Mouse (Mus musculus): ENCODE results near the gene Odaph. TPM values are rescaled to one million over a fixed set of nuclear protein-coding genes. Genes with fewer than 3 reads are reported as not detected.
"Not testable (repeated sequence)": the region's sequence is repeated elsewhere in the genome, so short reads cannot be mapped to it uniquely, and the experiment has no call there.

The Odaph gene
- polyA plus RNA-seq (2014; fragmentation: Nextera tagmentation; extraction: Ambion mirVana), result not detected in 2 replicates

- no peaks in the 10 kb centered on the region for H3K27me3 ChIP-seq (ENCODE audit: control insufficient read depth, insufficient read depth, low read length)
- 63% methylated on average over 4 of the region's 4 CpGs for WGBS
These were observed at the start of gene Odaph for GRCm38 (mm10) chr5:91987236-91987635. Odaph (plus strand) TSS chr5:91987475.

GRCm38 (mm10) chr5:91945609-91946008 is 41.7 kb upstream of the Odaph start:
- H3K9ac ChIP-seq (ENCODE audit: low read length); ATAC-seq (replicated peaks; ENCODE audit: low FRiP score); H3K4me2 ChIP-seq (ENCODE audit: low read depth, low read length, severe bottlenecking); H3K27ac ChIP-seq (ENCODE audit: low read depth, low read length); H3K27me3 ChIP-seq (ENCODE audit: control insufficient read depth, insufficient read depth, low read length); H3K9me3 ChIP-seq (ENCODE audit: control insufficient read depth, low read length); H3K4me1 ChIP-seq (replicated peaks; ENCODE audit: control insufficient read depth, insufficient read depth, low read length); H3K4me3 ChIP-seq (ENCODE audit: low read depth, low read length); DNase-seq (ENCODE audit: low spot score); H3K36me3 ChIP-seq (ENCODE audit: control insufficient read depth, insufficient read depth, low read length): not testable (repeated sequence)
- WGBS, result 63% methylated on average over 1 of the region's 1 CpGs

More at GRCm38 (mm10) chr5:91987236-91987635, at the start of gene Odaph:
- Histone ChIP-seq H3K4me2 (ENCODE audit: low read depth, low read length, severe bottlenecking) (no peak within 1 kb of the TSS), H3K27ac (ENCODE audit: low read depth, low read length) (no peak within 1 kb of the TSS), H3K9ac (ENCODE audit: low read length) (no peak within 1 kb of the TSS), H3K9me3 (ENCODE audit: control insufficient read depth, low read length) (no peaks in the 10 kb centered on the region), H3K36me3 (ENCODE audit: control insufficient read depth, insufficient read depth, low read length) (no peaks in the 10 kb centered on the region), H3K4me3 (ENCODE audit: low read depth, low read length) (no peak within 1 kb of the TSS), H3K4me1 (replicated peaks; ENCODE audit: control insufficient read depth, insufficient read depth, low read length) (no peaks in the 10 kb centered on the region)
- no peak for DNase-seq (ENCODE audit: low spot score)
- ATAC-seq (replicated peaks; ENCODE audit: low FRiP score), result no peak

GRCm38 (mm10) chr5:91947008-91947407 is 40.3 kb upstream of the Odaph start:
- no peak overlapping the region for H3K4me3 ChIP-seq (ENCODE audit: low read depth, low read length)
- H3K9me3 ChIP-seq (ENCODE audit: control insufficient read depth, low read length), result no peaks in the 10 kb centered on the region
- WGBS, result 97% methylated on average over 4 of the region's 4 CpGs
- DNase-seq (ENCODE audit: low spot score) (no peak), ATAC-seq (replicated peaks; ENCODE audit: low FRiP score) (no peak)
- no peaks in the 10 kb centered on the region for H3K4me1 ChIP-seq (replicated peaks; ENCODE audit: control insufficient read depth, insufficient read depth, low read length)
- no peaks in the 10 kb centered on the region for H3K27me3 ChIP-seq (ENCODE audit: control insufficient read depth, insufficient read depth, low read length)
- no peak overlapping the region for H3K27ac ChIP-seq (ENCODE audit: low read depth, low read length)
- H3K4me2 ChIP-seq (ENCODE audit: low read depth, low read length, severe bottlenecking), result no peak overlapping the region
- peaks cover 3% of the 10 kb centered on the region; the same call in 1 of the 2 replicates for H3K36me3 ChIP-seq (ENCODE audit: control insufficient read depth, insufficient read depth, low read length)
- no peak overlapping the region for H3K9ac ChIP-seq (ENCODE audit: low read length)

- H3K9me3 ChIP-seq (ENCODE audit: control insufficient read depth, low read length), result no peaks in the 10 kb centered on the region
- no peak overlapping the region for H3K4me2 ChIP-seq (ENCODE audit: low read depth, low read length, severe bottlenecking)
- WGBS, result 93% methylated on average over 7 of the region's 7 CpGs
These were observed 37.8 kb upstream of the Odaph start for GRCm38 (mm10) chr5:91949441-91949840.

GRCm38 (mm10) chr5:91951404-91951803 is 35.9 kb upstream of the Odaph start:
- peaks cover 3% of the 10 kb centered on the region; the same call in 1 of the 2 replicates for H3K36me3 ChIP-seq (ENCODE audit: control insufficient read depth, insufficient read depth, low read length)

More at GRCm38 (mm10) chr5:91949441-91949840, 37.8 kb upstream of the Odaph start:
- no peak overlapping the region for H3K4me3 ChIP-seq (ENCODE audit: low read depth, low read length)
- H3K9ac ChIP-seq (ENCODE audit: low read length), result no peak overlapping the region
- H3K4me1 ChIP-seq (replicated peaks; ENCODE audit: control insufficient read depth, insufficient read depth, low read length), result no peaks in the 10 kb centered on the region
- DNase-seq (ENCODE audit: low spot score) (no peak), ATAC-seq (replicated peaks; ENCODE audit: low FRiP score) (no peak)
- no peaks in the 10 kb centered on the region for H3K27me3 ChIP-seq (ENCODE audit: control insufficient read depth, insufficient read depth, low read length)
- no peak overlapping the region for H3K27ac ChIP-seq (ENCODE audit: low read depth, low read length)
- peaks cover 3% of the 10 kb centered on the region; the same call in 1 of the 2 replicates for H3K36me3 ChIP-seq (ENCODE audit: control insufficient read depth, insufficient read depth, low read length)

GRCm38 (mm10) chr5:91956991-91957760 is 30.1 kb upstream of the Odaph start:
- Histone ChIP-seq H3K4me1 (replicated peaks; ENCODE audit: control insufficient read depth, insufficient read depth, low read length) (peaks cover 6% of the 10 kb centered on the region), H3K4me3 (ENCODE audit: low read depth, low read length) (no peak overlapping the region), H3K4me2 (ENCODE audit: low read depth, low read length, severe bottlenecking) (no peak overlapping the region), H3K27me3 (ENCODE audit: control insufficient read depth, insufficient read depth, low read length) (no peaks in the 10 kb centered on the region), H3K9ac (ENCODE audit: low read length) (no peak overlapping the region), H3K27ac (ENCODE audit: low read depth, low read length) (no peak overlapping the region), H3K9me3 (ENCODE audit: control insufficient read depth, low read length) (no peaks in the 10 kb centered on the region), H3K36me3 (ENCODE audit: control insufficient read depth, insufficient read depth, low read length) (peaks cover 4% of the 10 kb centered on the region; the same call in 1 of the 2 replicates)
- WGBS, result 91% methylated on average over 3 of the region's 3 CpGs
- DNase-seq (ENCODE audit: low spot score) (no peak), ATAC-seq (replicated peaks; ENCODE audit: low FRiP score) (no peak)

More at GRCm38 (mm10) chr5:91951404-91951803, 35.9 kb upstream of the Odaph start:
- no peak overlapping the region for H3K4me2 ChIP-seq (ENCODE audit: low read depth, low read length, severe bottlenecking)
- no peak overlapping the region for H3K4me3 ChIP-seq (ENCODE audit: low read depth, low read length)
- no peaks in the 10 kb centered on the region for H3K4me1 ChIP-seq (replicated peaks; ENCODE audit: control insufficient read depth, insufficient read depth, low read length)
- H3K27ac ChIP-seq (ENCODE audit: low read depth, low read length), result no peak overlapping the region
- no peak overlapping the region for H3K9ac ChIP-seq (ENCODE audit: low read length)
- DNase-seq (ENCODE audit: low spot score), result no peak
- H3K9me3 ChIP-seq (ENCODE audit: control insufficient read depth, low read length), result no peaks in the 10 kb centered on the region
- ATAC-seq (replicated peaks; ENCODE audit: low FRiP score), result no peak
- H3K27me3 ChIP-seq (ENCODE audit: control insufficient read depth, insufficient read depth, low read length), result no peaks in the 10 kb centered on the region

GRCm38 (mm10) chr5:91959096-91959495 is 28.2 kb upstream of the Odaph start:
- peaks cover 6% of the 10 kb centered on the region for H3K4me1 ChIP-seq (replicated peaks; ENCODE audit: control insufficient read depth, insufficient read depth, low read length)
- no peak overlapping the region for H3K4me2 ChIP-seq (ENCODE audit: low read depth, low read length, severe bottlenecking)
- no peak overlapping the region for H3K27ac ChIP-seq (ENCODE audit: low read depth, low read length)
- DNase-seq (ENCODE audit: low spot score) (no peak), ATAC-seq (replicated peaks; ENCODE audit: low FRiP score) (no peak)
- no peaks in the 10 kb centered on the region for H3K27me3 ChIP-seq (ENCODE audit: control insufficient read depth, insufficient read depth, low read length)
- 96% methylated on average over 1 of the region's 1 CpGs for WGBS
- no peaks in the 10 kb centered on the region for H3K9me3 ChIP-seq (ENCODE audit: control insufficient read depth, low read length)
- H3K4me3 ChIP-seq (ENCODE audit: low read depth, low read length), result no peak overlapping the region
- H3K9ac ChIP-seq (ENCODE audit: low read length), result no peak overlapping the region
- H3K36me3 ChIP-seq (ENCODE audit: control insufficient read depth, insufficient read depth, low read length), result peaks cover 4% of the 10 kb centered on the region; the same call in 1 of the 2 replicates

GRCm38 (mm10) chr5:91959986-91960385 is 27.3 kb upstream of the Odaph start:
- ATAC-seq (replicated peaks; ENCODE audit: low FRiP score) (no peak), DNase-seq (ENCODE audit: low spot score) (no peak)
- 85% methylated on average over 1 of the region's 1 CpGs for WGBS
- no peak overlapping the region for H3K27ac ChIP-seq (ENCODE audit: low read depth, low read length)
- H3K27me3 ChIP-seq (ENCODE audit: control insufficient read depth, insufficient read depth, low read length), result no peaks in the 10 kb centered on the region
- no peak overlapping the region for H3K4me2 ChIP-seq (ENCODE audit: low read depth, low read length, severe bottlenecking)
- peaks cover 6% of the 10 kb centered on the region for H3K4me1 ChIP-seq (replicated peaks; ENCODE audit: control insufficient read depth, insufficient read depth, low read length)
- peaks cover 4% of the 10 kb centered on the region; the same call in 1 of the 2 replicates for H3K36me3 ChIP-seq (ENCODE audit: control insufficient read depth, insufficient read depth, low read length)
- H3K4me3 ChIP-seq (ENCODE audit: low read depth, low read length), result no peak overlapping the region
- no peaks in the 10 kb centered on the region for H3K9me3 ChIP-seq (ENCODE audit: control insufficient read depth, low read length)
- H3K9ac ChIP-seq (ENCODE audit: low read length), result no peak overlapping the region

All from forebrain, embryonic 11.5 days (tissue).